Mouse (Mus musculus) monocyte, adult 5-6 weeks (primary cell): Measurements from ENCODE around the gene Cnnm2. TPM values are rescaled to one million over a fixed set of nuclear protein-coding genes. Genes with fewer than 3 reads are reported as not detected.
"Not testable (repeated sequence)": the region's sequence is repeated elsewhere in the genome, so short reads cannot be mapped to it uniquely, and the experiment has no call there.

ENCODE experiments used
- ATAC-seq: fragments of 153-309, 156-312 bp; replicated peaks from 2 replicates; pipeline ENCODE4 v1.8.0; 2017; ENCODE audit warnings: mild to moderate bottlenecking; ENCODE audit not compliant: low TSS enrichment, insufficient number of reproducible peaks, severe bottlenecking, poor library complexity, low FRiP score
- total RNA-seq: library from RNA; stranded (forward); fragments of 200-1000, 200-491, 200-594 nt; gene quantifications from 3 replicates; pipeline ENCODE4 v1.2.3, GENCODE M21; 2017

Cnnm2 gene
- total RNA-seq = 2.6 to 10.0 TPM (median 5.9 TPM) in 3 replicates

- peak; percentile 96 for ATAC-seq
Observed at GRCm38 (mm10) chr19:46761247-46761946, at the start of gene Cnnm2. Cnnm2 (plus strand) TSS chr19:46761596.

- ATAC-seq = no peak
Observed at GRCm38 (mm10) chr19:46714234-46714633, 47.2 kb upstream of the Cnnm2 start.

GRCm38 (mm10) chr19:46715016-46715415 is 46.4 kb upstream of the Cnnm2 start:
- no peak for ATAC-seq

- ATAC-seq = no peak
Observed at GRCm38 (mm10) chr19:46718150-46718549, 43.2 kb upstream of the Cnnm2 start.

GRCm38 (mm10) chr19:46724411-46724810 is 37.0 kb upstream of the Cnnm2 start:
- ATAC-seq = no peak

- ATAC-seq = no peak
Observed at GRCm38 (mm10) chr19:46726142-46726541, 35.3 kb upstream of the Cnnm2 start.

- no peak for ATAC-seq
Observed at GRCm38 (mm10) chr19:46727140-46727736, 34.2 kb upstream of the Cnnm2 start.

GRCm38 (mm10) chr19:46727945-46728540 is 33.4 kb upstream of the Cnnm2 start:
- no peak for ATAC-seq

- ATAC-seq = peak; percentile 59
Observed at GRCm38 (mm10) chr19:46728909-46729308, 32.5 kb upstream of the Cnnm2 start.

GRCm38 (mm10) chr19:46731351-46731750 is 30.0 kb upstream of the Cnnm2 start:
- no peak for ATAC-seq

GRCm38 (mm10) chr19:46732673-46733072 is 28.7 kb upstream of the Cnnm2 start:
- ATAC-seq = not testable (repeated sequence)

GRCm38 (mm10) chr19:46733626-46734025 is 27.8 kb upstream of the Cnnm2 start:
- ATAC-seq = no peak; the same call in 1 of the 2 replicates

- ATAC-seq = no peak
Observed at GRCm38 (mm10) chr19:46735241-46735640, 26.2 kb upstream of the Cnnm2 start.

GRCm38 (mm10) chr19:46737106-46737505 is 24.3 kb upstream of the Cnnm2 start:
- no peak for ATAC-seq

GRCm38 (mm10) chr19:46740341-46741008 is 20.9 kb upstream of the Cnnm2 start:
- peak; percentile 72 for ATAC-seq

GRCm38 (mm10) chr19:46741574-46741973 is 19.8 kb upstream of the Cnnm2 start:
- no peak for ATAC-seq

- ATAC-seq = no peak
Observed at GRCm38 (mm10) chr19:46744681-46745080, 16.7 kb upstream of the Cnnm2 start.

- ATAC-seq = no peak
Observed at GRCm38 (mm10) chr19:46747799-46748198, 13.6 kb upstream of the Cnnm2 start.

- ATAC-seq = no peak
Observed at GRCm38 (mm10) chr19:46752235-46752634, 9.2 kb upstream of the Cnnm2 start.
